Mouse (Mus musculus) liver, embryonic 14.5 days (tissue): ENCODE data around the gene Pde4d.

Experiments used
- CTCF ChIP-seq: IDR thresholded peaks from 2 replicates; pipeline ENCODE4 v1.5.1; 2016; ENCODE audit warnings: antibody characterized with exemption, low read depth, control low read depth
- EP300 ChIP-seq: IDR thresholded peaks from 2 replicates; pipeline ENCODE4 v1.6.1; 2016; ENCODE audit warnings: antibody characterized with exemption, low read depth

- no peak for TF ChIP-seq CTCF
- no peak for TF ChIP-seq EP300
Measured at GRCm38 (mm10) chr13:108914626-108915025, 464.9 kb downstream of the Pde4d start.
